Mouse (Mus musculus) kidney, postnatal 0 days (tissue): Measurements from ENCODE around the gene Acoxl. TPM values are rescaled to one million over a fixed set of nuclear protein-coding genes. Genes with fewer than 3 reads are reported as not detected.

Experiments
- ATAC-seq: fragments of 200-750 bp; cut with Nextera tagmentation; replicated peaks from 2 replicates; pipeline ENCODE4 v1.8.0; 2017; ENCODE audit warnings: low read depth, moderate number of reproducible peaks, moderate TSS enrichment, moderate library complexity; ENCODE audit not compliant: low FRiP score
- DNase-seq: peaks from one replicate; pipeline ENCODE4 v3.0.0-alpha.2; 2016; ENCODE audit warnings: low spot score
- H3K27ac ChIP-seq: fragments of 300-500 bp; sonication (generic); 2 replicates; pipeline ENCODE4 v1.5.1; 2014; ENCODE audit warnings: mild to moderate bottlenecking
- H3K27me3 ChIP-seq: fragments of 300-500 bp; sonication (generic); 2 replicates; pipeline ENCODE4 v1.6.1; 2014; ENCODE audit warnings: low read length, mixed read lengths; ENCODE audit not compliant: insufficient read depth
- H3K36me3 ChIP-seq: fragments of 300-500 bp; sonication (generic); 2 replicates; pipeline ENCODE4 v1.6.1; 2014; ENCODE audit warnings: low read length, mixed read lengths; ENCODE audit not compliant: insufficient read depth
- H3K4me1 ChIP-seq: fragments of 300-500 bp; sonication (generic); replicated peaks from 2 replicates; pipeline ENCODE4 v1.6.1; 2014; ENCODE audit warnings: antibody characterized with exemption, low read length, mixed read lengths; ENCODE audit not compliant: insufficient read depth
- H3K4me2 ChIP-seq: fragments of 300-500 bp; sonication (generic); 2 replicates; pipeline ENCODE4 v1.6.1; 2014; ENCODE audit warnings: mild to moderate bottlenecking, low read length, moderate library complexity, mixed read lengths
- H3K4me3 ChIP-seq: fragments of 300-500 bp; sonication (generic); replicated peaks from 2 replicates; pipeline ENCODE4 v1.5.1; 2014; ENCODE audit warnings: low read depth, low read length
- H3K9ac ChIP-seq: fragments of 300-500 bp; sonication (generic); 2 replicates; pipeline ENCODE4 v1.6.1; 2014; ENCODE audit warnings: low read depth, low read length
- H3K9me3 ChIP-seq: fragments of 300-500 bp; sonication (generic); replicated peaks from 2 replicates; pipeline ENCODE4 v1.6.1; 2016; ENCODE audit warnings: low read length, inconsistent platforms, mixed read lengths
- CTCF ChIP-seq: IDR thresholded peaks from 2 replicates; pipeline ENCODE4 v1.5.1; 2016; ENCODE audit warnings: antibody characterized with exemption, low read depth, mild to moderate bottlenecking, moderate library complexity
- WGBS: fragments of 180-500 bp; shearing (Covaris S2); extraction: QIAGEN DNeasy Blood & Tissue Kit; methylation state at CpG from one replicate; pipeline ENCODE4 v1.1.7; 2014; 5-methylcytosine and 5-hydroxymethylcytosine counted together
- polyA plus RNA-seq: library from polyadenylated mRNA; unstranded; fragments of >200 nt; fragmentation: Nextera tagmentation; extraction: Ambion mirVana; gene quantifications from 2 replicates; pipeline ENCODE4 v1.2.1, GENCODE M21; 2015

The Acoxl gene
- polyA plus RNA-seq, 1 experiment from 2014 or later = 0.61 TPM

- no peak for TF ChIP-seq CTCF
- DNase-seq (no peak), ATAC-seq (no peak)
- 93% methylated on average over 5 of the region's 5 CpGs for WGBS
- Histone ChIP-seq H3K9me3 (no peaks in the 10 kb centered on the region), H3K27ac (no peak overlapping the region), H3K27me3 (no peaks in the 10 kb centered on the region), H3K4me1 (no peaks in the 10 kb centered on the region), H3K4me3 (no peak overlapping the region), H3K36me3 (no peaks in the 10 kb centered on the region), H3K9ac (no peak overlapping the region), H3K4me2 (no peak overlapping the region)
Observed at GRCm38 (mm10) chr2:128057872-128058271, 219.2 kb downstream of the Acoxl start.

- Histone ChIP-seq H3K9me3 (no peaks in the 10 kb centered on the region), H3K27me3 (no peaks in the 10 kb centered on the region), H3K36me3 (no peaks in the 10 kb centered on the region), H3K4me3 (no peak overlapping the region), H3K4me2 (no peak overlapping the region), H3K9ac (no peak overlapping the region), H3K4me1 (no peaks in the 10 kb centered on the region), H3K27ac (no peak overlapping the region)
- ATAC-seq (no peak), DNase-seq (no peak)
- 55% methylated on average over 1 of the region's 1 CpGs for whole genome bisulfite sequencing
- no peak for TF ChIP-seq CTCF
Observed at GRCm38 (mm10) chr2:128058627-128059026, 220.0 kb downstream of the Acoxl start.

GRCm38 (mm10) chr2:128060213-128060612 is 221.5 kb downstream of the Acoxl start:
- Histone ChIP-seq H3K27me3 (no peaks in the 10 kb centered on the region), H3K36me3 (no peaks in the 10 kb centered on the region), H3K9me3 (no peaks in the 10 kb centered on the region), H3K4me1 (no peaks in the 10 kb centered on the region), H3K27ac (no peak overlapping the region), H3K4me2 (no peak overlapping the region), H3K4me3 (no peak overlapping the region), H3K9ac (no peak overlapping the region)
- DNase-seq = no peak
- no peak for TF ChIP-seq CTCF
- 86% methylated on average over 6 of the region's 6 CpGs for WGBS
- ATAC-seq = no peak

- H3K27me3 ChIP-seq = no peaks in the 10 kb centered on the region
- H3K36me3 ChIP-seq = no peaks in the 10 kb centered on the region
- no peak for ATAC-seq
- TF ChIP-seq CTCF = no peak
- no peak overlapping the region for H3K27ac ChIP-seq
- no peaks in the 10 kb centered on the region for H3K9me3 ChIP-seq
- no peak overlapping the region for H3K9ac ChIP-seq
- 58% methylated on average over 6 of the region's 6 CpGs for WGBS
- DNase-seq = no peak
- no peaks in the 10 kb centered on the region for H3K4me1 ChIP-seq
- H3K4me2 ChIP-seq = no peak overlapping the region
- no peak overlapping the region for H3K4me3 ChIP-seq
Observed at GRCm38 (mm10) chr2:128060680-128061287, 222.1 kb downstream of the Acoxl start.

- Histone ChIP-seq H3K27ac (no peak overlapping the region), H3K4me3 (no peak overlapping the region), H3K27me3 (no peaks in the 10 kb centered on the region), H3K36me3 (no peaks in the 10 kb centered on the region), H3K9me3 (no peaks in the 10 kb centered on the region), H3K4me2 (no peak overlapping the region), H3K9ac (no peak overlapping the region), H3K4me1 (no peaks in the 10 kb centered on the region)
- DNase-seq (no peak), ATAC-seq (no peak)
- no peak for TF ChIP-seq CTCF
- 66% methylated on average over 7 of the region's 7 CpGs for WGBS
Observed at GRCm38 (mm10) chr2:128061491-128061890, 222.8 kb downstream of the Acoxl start.

GRCm38 (mm10) chr2:128062756-128063155 is 224.1 kb downstream of the Acoxl start:
- WGBS = 88% methylated on average over 6 of the region's 6 CpGs
- no peak overlapping the region for H3K4me3 ChIP-seq
- H3K27ac ChIP-seq = no peak overlapping the region
- no peaks in the 10 kb centered on the region for H3K27me3 ChIP-seq
- no peaks in the 10 kb centered on the region for H3K36me3 ChIP-seq
- H3K9ac ChIP-seq = no peak overlapping the region
- ATAC-seq (no peak), DNase-seq (no peak)
- no peak overlapping the region for H3K4me2 ChIP-seq
- H3K4me1 ChIP-seq = no peaks in the 10 kb centered on the region
- H3K9me3 ChIP-seq = no peaks in the 10 kb centered on the region
- no peak for TF ChIP-seq CTCF

- H3K9me3 ChIP-seq = no peaks in the 10 kb centered on the region
- DNase-seq (no peak), ATAC-seq (no peak)
- no peak for TF ChIP-seq CTCF
- no peaks in the 10 kb centered on the region for H3K4me1 ChIP-seq
- H3K27ac ChIP-seq = no peak overlapping the region
- WGBS = 85% methylated on average over 2 of the region's 2 CpGs
- no peaks in the 10 kb centered on the region for H3K27me3 ChIP-seq
- H3K4me2 ChIP-seq = no peak overlapping the region
- no peaks in the 10 kb centered on the region for H3K36me3 ChIP-seq
- no peak overlapping the region for H3K4me3 ChIP-seq
- no peak overlapping the region for H3K9ac ChIP-seq
Observed at GRCm38 (mm10) chr2:128065013-128065412, 226.3 kb downstream of the Acoxl start.
